Mouse (Mus musculus) urinary bladder, postnatal 14 days (tissue): ENCODE measurements around the gene Acvr1c.

Source experiments
- DNase-seq: peaks from one replicate; pipeline ENCODE4 v3.0.0; 2021; ENCODE audit warnings: low spot score

Acvr1c gene

GRCm38 (mm10) chr2:58282259-58282910, 75.3 kb downstream of the Acvr1c start:
- DNase-seq = peak; percentile 58

DNA sequence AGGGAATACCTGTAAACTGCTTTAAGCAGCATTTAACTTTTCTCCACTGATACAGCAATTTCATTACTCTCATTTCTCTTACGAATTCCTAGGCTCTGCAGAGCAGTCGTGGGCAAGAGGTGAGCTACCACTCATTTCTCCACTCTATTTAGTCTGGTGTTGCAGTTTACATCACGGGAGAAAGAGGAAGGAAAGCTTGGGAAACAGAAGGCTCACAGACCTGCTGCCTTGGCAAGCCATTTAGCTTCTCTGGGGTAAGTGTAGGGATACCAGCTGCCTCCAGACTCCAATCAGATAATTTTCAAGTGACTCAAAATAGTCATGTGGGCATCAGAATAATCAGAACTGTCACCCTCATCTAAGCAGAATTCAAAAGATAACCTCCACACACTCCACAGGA, 76.6 kb downstream of the Acvr1c start:
- DNase-seq = no peak

GRCm38 (mm10) chr2:58279163-58279562, 78.5 kb downstream of the Acvr1c start:
- no peak for DNase-seq

DNA sequence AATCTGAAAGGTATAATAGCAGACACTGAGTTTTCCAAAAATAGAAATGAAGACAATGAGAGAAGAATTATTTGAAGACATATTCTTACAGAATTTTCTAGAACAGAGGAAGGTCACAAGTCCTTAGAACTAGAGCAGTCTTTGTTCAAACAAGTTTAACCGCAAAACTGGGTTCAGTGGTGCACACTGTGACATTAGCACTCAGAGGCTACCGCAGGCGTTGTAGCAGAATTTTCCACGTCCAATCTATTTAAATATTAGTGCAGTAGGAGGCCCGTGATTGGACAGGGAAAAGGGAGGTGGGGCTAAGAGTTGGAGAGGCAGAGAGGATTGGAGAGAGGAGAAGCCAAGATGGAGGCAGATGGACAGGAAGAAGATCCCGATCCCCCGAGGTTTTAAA, 81.2 kb downstream of the Acvr1c start:
- no peak for DNase-seq

- DNase-seq = no peak
These were observed 117.1 kb downstream of the Acvr1c start for GRCm38 (mm10) chr2:58240639-58241038.

GRCm38 (mm10) chr2:58237487-58237886, 120.2 kb downstream of the Acvr1c start:
- no peak for DNase-seq
